Mouse (Mus musculus): ENCODE measurements around the gene Dop1b.
"Not testable (repeated sequence)": the region's sequence is repeated elsewhere in the genome, so short reads cannot be mapped to it uniquely, and the experiment has no call there.

Gene Dop1b

GRCm38 (mm10) chr16:93711411-93712188 is at the start of gene Dop1b:
TSS of gene Dop1b (plus strand) at chr16:93711904.
- peak; percentile 96 to 99 for DNase-seq (ENCODE audit: low spot score in 2 of 2)

- DNase-seq (ENCODE audit: low spot score in 2 of 2): no peak
Measured at GRCm38 (mm10) chr16:93667976-93668375, 43.7 kb upstream of the Dop1b start.

- DNase-seq (ENCODE audit: low spot score in 2 of 2): no peak
Measured at GRCm38 (mm10) chr16:93669521-93669920, 42.2 kb upstream of the Dop1b start.

GRCm38 (mm10) chr16:93670466-93670865 is 41.2 kb upstream of the Dop1b start:
- DNase-seq (ENCODE audit: low spot score in 2 of 2): not testable (repeated sequence)

GRCm38 (mm10) chr16:93671064-93671463 is 40.6 kb upstream of the Dop1b start:
- DNase-seq (ENCODE audit: low spot score in 2 of 2): no peak

- DNase-seq (ENCODE audit: low spot score in 2 of 2): no peak
Measured at GRCm38 (mm10) chr16:93676376-93676775, 35.3 kb upstream of the Dop1b start.

GRCm38 (mm10) chr16:93678206-93678605 is 33.5 kb upstream of the Dop1b start:
- DNase-seq (ENCODE audit: low spot score in 2 of 2): no peak

- DNase-seq (ENCODE audit: low spot score in 2 of 2): no peak
Measured at GRCm38 (mm10) chr16:93679165-93679564, 32.5 kb upstream of the Dop1b start.

- no peak for DNase-seq (ENCODE audit: low spot score in 2 of 2)
Measured at GRCm38 (mm10) chr16:93682156-93682688, 29.5 kb upstream of the Dop1b start.

- peak; percentile 75 to 87 for DNase-seq (ENCODE audit: low spot score in 2 of 2)
Measured at GRCm38 (mm10) chr16:93682689-93683507, 28.8 kb upstream of the Dop1b start, which contains the start of gene Cbr3. TSS of gene Cbr3 (plus strand) at chr16:93683215.

GRCm38 (mm10) chr16:93683508-93684236 is 28.0 kb upstream of the Dop1b start:
- DNase-seq (ENCODE audit: low spot score in 2 of 2): no peak

GRCm38 (mm10) chr16:93684441-93684840 is 27.3 kb upstream of the Dop1b start:
- DNase-seq (ENCODE audit: low spot score in 2 of 2): no peak

GRCm38 (mm10) chr16:93685783-93686182 is 25.9 kb upstream of the Dop1b start:
- DNase-seq (ENCODE audit: low spot score in 2 of 2): not testable (repeated sequence)

- DNase-seq (ENCODE audit: low spot score in 2 of 2): no peak
Measured at GRCm38 (mm10) chr16:93686421-93686820, 25.3 kb upstream of the Dop1b start.

- DNase-seq (ENCODE audit: low spot score in 2 of 2): peak in 1 of 2 experiments; percentile 31
Measured at GRCm38 (mm10) chr16:93686945-93687344, 24.8 kb upstream of the Dop1b start.

- DNase-seq (ENCODE audit: low spot score in 2 of 2): no peak
Measured at GRCm38 (mm10) chr16:93691206-93691841, 20.4 kb upstream of the Dop1b start.

GRCm38 (mm10) chr16:93692744-93693143 is 19.0 kb upstream of the Dop1b start:
- no peak for DNase-seq (ENCODE audit: low spot score in 2 of 2)

- DNase-seq (ENCODE audit: low spot score in 2 of 2): no peak
Measured at GRCm38 (mm10) chr16:93707116-93707515, 4.6 kb upstream of the Dop1b start.

GRCm38 (mm10) chr16:93709217-93709616 is 2.5 kb upstream of the Dop1b start:
- DNase-seq (ENCODE audit: low spot score in 2 of 2): no peak

- peak; percentile 49 to 76 for DNase-seq (ENCODE audit: low spot score in 2 of 2)
Measured at GRCm38 (mm10) chr16:93710924-93711323, 780 bp upstream of the Dop1b start.

GRCm38 (mm10) chr16:93712189-93712885 is 633 bp downstream of the Dop1b start:
- DNase-seq (ENCODE audit: low spot score in 2 of 2): peak in 1 of 2 experiments; percentile 7

All from thymus, postnatal 10 days (tissue).